Mouse (Mus musculus) adrenal gland, postnatal 10 days (tissue): ENCODE measurements around the gene Wrnip1. TPM values are rescaled to one million over a fixed set of nuclear protein-coding genes. Genes with fewer than 3 reads are reported as not detected.
"Not testable (repeated sequence)": the region's sequence is repeated elsewhere in the genome, so short reads cannot be mapped to it uniquely, and the experiment has no call there.

ENCODE experiments used
- DNase-seq: peaks from one replicate; pipeline ENCODE4 v3.0.0; 2021; ENCODE audit warnings: mixed read lengths
- total RNA-seq, 2 experiments: library from RNA; stranded (reverse); gene quantifications; 2 replicates each; pipeline ENCODE4 v1.2.3; 2021

Wrnip1 gene
- total RNA-seq, 2 experiments from 2014 or later = 36.3 to 39.9 TPM

- peak; percentile 55 for DNase-seq
Observed at GRCm38 (mm10) chr13:32851967-32852366, 50.1 kb downstream of the Wrnip1 start.

- DNase-seq = no peak
Observed at GRCm38 (mm10) chr13:32852539-32852938, 50.7 kb downstream of the Wrnip1 start.

GRCm38 (mm10) chr13:32853073-32853472 lies 51.2 kb downstream of the Wrnip1 start:
- no peak for DNase-seq

GRCm38 (mm10) chr13:32860821-32861220 lies 59.0 kb downstream of the Wrnip1 start:
- peak; percentile 19 for DNase-seq

- no peak for DNase-seq
Observed at GRCm38 (mm10) chr13:32863456-32863855, 61.6 kb downstream of the Wrnip1 start.

- not testable (repeated sequence) for DNase-seq
Observed at GRCm38 (mm10) chr13:32864529-32864928, 62.7 kb downstream of the Wrnip1 start.

GRCm38 (mm10) chr13:32865591-32865990 lies 63.8 kb downstream of the Wrnip1 start:
- no peak for DNase-seq

GRCm38 (mm10) chr13:32866484-32866883 lies 64.6 kb downstream of the Wrnip1 start:
- peak; percentile 82 for DNase-seq

- DNase-seq = no peak
Observed at GRCm38 (mm10) chr13:32867030-32867429, 65.2 kb downstream of the Wrnip1 start.

- not testable (repeated sequence) for DNase-seq
Observed at GRCm38 (mm10) chr13:32868233-32868632, 66.4 kb downstream of the Wrnip1 start.

GRCm38 (mm10) chr13:32868843-32869242 lies 67.0 kb downstream of the Wrnip1 start:
- no peak for DNase-seq

Other genes starting within 250 kb of the Wrnip1 start
- gene Mylk4, start 18.1 kb upstream of the Wrnip1 start, total RNA-seq = 10 to 100 TPM in 1 of 2 experiments, 1 to 10 TPM in 1; 4.5 to 17.1 TPM
- not detected for gene D930007J09Rik, start 811 bp downstream of the Wrnip1 start, total RNA-seq
- 10 to 100 TPM; 43.8 to 67.3 TPM for gene Serpinb1a, start 49.1 kb downstream of the Wrnip1 start, total RNA-seq
- under 1 TPM in 1 of 2 experiments, not detected in 1; 0.42 TPM for gene Serpinb1c, start 96.2 kb downstream of the Wrnip1 start, total RNA-seq
- 10 to 100 TPM; 20.1 to 32.0 TPM for gene Serpinb6b, start 163.2 kb downstream of the Wrnip1 start, total RNA-seq
- gene Serpinb9, start 201.2 kb downstream of the Wrnip1 start, total RNA-seq = 10 to 100 TPM; 12.9 to 16.3 TPM
- gene Serpinb9b, start 225.4 kb downstream of the Wrnip1 start, total RNA-seq = not detected